Mouse (Mus musculus) heart, adult 2 months (tissue): ENCODE data around the gene Rnh1.

Source experiments
- EP300 ChIP-seq: fragments of 200-500 bp; IDR thresholded peaks from 2 replicates; pipeline ENCODE4 v1.6.1; 2011; ENCODE audit warnings: low read depth, low read length, control low read depth; ENCODE audit not compliant: insufficient read depth
- POLR2A ChIP-seq: fragments of 200-500 bp; IDR thresholded peaks from 2 replicates; pipeline ENCODE4 v1.6.1; 2011; ENCODE audit warnings: mild to moderate bottlenecking, low read depth, low read length, control low read depth; ENCODE audit not compliant: insufficient read depth

DNA sequence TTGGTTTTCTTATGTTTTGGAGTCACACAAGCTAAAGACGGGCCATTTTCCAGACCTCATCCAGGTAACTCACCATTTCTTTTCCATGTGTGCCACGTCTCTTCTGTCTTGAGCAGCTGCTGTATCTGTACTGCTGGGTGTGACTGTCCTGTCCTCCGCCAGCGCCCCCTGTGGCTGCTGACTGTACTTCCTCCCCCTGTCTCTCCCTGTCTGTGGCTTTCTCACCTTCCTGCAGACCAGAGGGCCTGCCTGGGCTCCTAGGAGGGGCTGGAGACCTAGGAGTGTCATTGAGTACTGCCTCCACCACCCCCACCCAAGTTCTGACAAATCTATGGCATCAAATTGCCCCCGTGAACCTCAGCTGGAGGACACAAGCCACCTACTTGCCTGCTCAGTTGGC lies 29.5 kb downstream of the Rnh1 start:
- no peak for TF ChIP-seq POLR2A
- no peak for TF ChIP-seq EP300
